Mouse (Mus musculus) brain, embryonic 14.5 days (tissue): Measurements from ENCODE around the gene Mrgprb4.

Experiments used
- CTCF ChIP-seq: fragments of 200-500 bp; IDR thresholded peaks from 2 replicates; pipeline ENCODE4 v1.5.1; 2012; ENCODE audit warnings: inconsistent platforms, mild to moderate bottlenecking, moderate library complexity, borderline replicate concordance; ENCODE audit not compliant: insufficient read depth, insufficient read length; ENCODE audit errors: extremely low read depth
- POLR2A ChIP-seq: fragments of 200-500 bp; IDR thresholded peaks from 2 replicates; pipeline ENCODE4 v1.6.1; 2012; ENCODE audit warnings: mild to moderate bottlenecking, inconsistent platforms, borderline replicate concordance; ENCODE audit not compliant: poor library complexity, insufficient read depth, insufficient read length, severe bottlenecking; ENCODE audit errors: extremely low read depth

DNA sequence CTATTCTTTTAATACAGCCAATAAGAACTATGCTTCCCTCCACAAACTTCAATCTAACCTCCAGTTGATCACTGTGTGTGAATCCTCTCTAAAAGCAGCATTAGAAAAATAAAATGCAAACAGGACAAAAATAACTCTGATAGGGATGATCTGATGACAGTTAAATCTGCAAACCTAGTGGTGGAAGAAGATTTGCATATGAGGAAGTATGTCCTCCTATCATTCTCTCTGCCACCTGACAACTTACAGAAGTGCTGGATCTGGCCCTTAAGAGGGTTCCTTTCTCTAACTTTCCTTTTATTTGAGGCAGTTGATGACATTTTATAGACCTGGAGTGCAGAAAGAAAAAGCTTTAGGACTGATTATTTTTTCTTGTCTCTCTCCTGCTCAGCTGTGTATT lies 27.0 kb upstream of the Mrgprb4 start:
- no peak for TF ChIP-seq CTCF
- no peak for TF ChIP-seq POLR2A
